In the genomic region with DNA sequence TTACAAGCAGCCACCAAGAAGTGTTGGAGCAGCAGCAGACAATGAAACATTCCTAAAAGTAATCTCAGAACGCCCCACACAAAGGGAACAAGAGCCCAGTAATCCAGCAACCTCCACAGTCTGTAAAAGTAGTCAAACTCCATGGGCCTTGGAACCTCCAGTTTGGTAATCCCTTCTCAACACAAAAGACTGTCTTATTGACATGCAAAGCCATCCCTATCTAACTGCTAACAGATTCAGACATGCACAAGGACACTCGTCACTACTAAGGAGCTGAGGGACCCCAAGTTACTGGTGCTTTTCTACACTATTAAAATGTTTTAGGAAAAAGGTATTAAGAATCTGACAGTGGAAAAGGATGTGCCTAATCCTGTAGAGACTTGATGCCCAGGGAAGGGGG, we compare ENCODE assay signal across 28 mouse cellular contexts. TPM values are rescaled to one million over a fixed set of nuclear protein-coding genes. Genes with fewer than 3 reads are reported as not detected.
DNase-seq lines count a peak whose midpoint lies in the region; ATAC-seq and TF ChIP-seq lines count a peak whose summit lies in the region.
"Had no signal": no experiment of that assay in that cellular context is flagged by ENCODE, and none has a peak within 500 bp of the region (broad histone marks: within the 10 kb centered on the region; RNA-seq: fewer than 3 reads in every experiment).

No protein-coding gene starts in this region.

- no peak overlapping the region for H3K4me2 ChIP-seq in hindbrain, embryonic 14.5 days (replicated peaks)
- H3K4me2 ChIP-seq in hindbrain, embryonic 16.5 days (ENCODE audit: low read length) = no peak overlapping the region
- no peak overlapping the region for H3K4me2 ChIP-seq in midbrain, embryonic 12.5 days (replicated peaks)
- no peak overlapping the region for H3K4me2 ChIP-seq in midbrain, postnatal 0 days (ENCODE audit: low read depth, low read length, poor library complexity, severe bottlenecking)
- H3K4me2 ChIP-seq: embryonic facial prominence, embryonic 13.5 days; limb, embryonic 15.5 days; liver, embryonic 13.5 days; neural tube, embryonic 13.5 days had no signal

- H3K27ac ChIP-seq in hindbrain, embryonic 14.5 days = no peak overlapping the region
- no peak overlapping the region for H3K27ac ChIP-seq in hindbrain, embryonic 16.5 days (ENCODE audit: low read depth, low read length)
- H3K27ac ChIP-seq in midbrain, embryonic 12.5 days (replicated peaks) = peak overlapping the region; percentile 67
- no peak overlapping the region for H3K27ac ChIP-seq in midbrain, postnatal 0 days (ENCODE audit: low read depth, low read length)
- H3K27ac ChIP-seq: embryonic facial prominence, embryonic 13.5 days; hindbrain, embryonic 10.5 days; limb, embryonic 10.5 days; limb, embryonic 15.5 days; liver, embryonic 13.5 days; neural tube, embryonic 13.5 days had no signal

- ATAC-seq in hindbrain, embryonic 14.5 days (ENCODE audit: low FRiP score) = 0 out of 2 replicates have a peak, but pooled peaks have one; percentile 48
- ATAC-seq in hindbrain, embryonic 16.5 days = no peak
- peak; percentile 91 for ATAC-seq in midbrain, embryonic 12.5 days (ENCODE audit: low FRiP score, low read depth)
- ATAC-seq in midbrain, postnatal 0 days (ENCODE audit: low FRiP score) = peak; percentile 65; the same call in 1 of the 2 replicates
- ATAC-seq: intestine, postnatal 0 days had no signal

- DNase-seq in embryo, embryonic 11 days = peak; percentile 5
- DNase-seq in embryo, embryonic 10 days (ENCODE audit: low spot score) = no peak
- DNase-seq in hindbrain, embryonic 14.5 days (ENCODE audit: low spot score) = no peak
- DNase-seq in midbrain, postnatal 0 days (ENCODE audit: low spot score) = peak; percentile 18
- no peak for DNase-seq in lung, postnatal 10 days
- no peak for DNase-seq in urinary bladder, postnatal 4 days (ENCODE audit: low spot score in 2 of 2)
- DNase-seq: adrenal gland, postnatal 14 days; cerebellum, adult 2 months; cerebellum, postnatal 14 days; gastrocnemius, postnatal 14 days; heart, postnatal 14 days; kidney, adult 9 months; kidney, postnatal 10 days; layer of hippocampus, adult 9-11 months; liver, embryonic 13.5 days; lung, adult 18-20 months; lung, postnatal 14 days; thymus, postnatal 4 days had no signal

- no peaks in the 10 kb centered on the region for H3K9me3 ChIP-seq in hindbrain, embryonic 14.5 days (ENCODE audit: control insufficient read depth, low read length)
- H3K9me3 ChIP-seq in hindbrain, embryonic 16.5 days (ENCODE audit: control insufficient read depth, low read length) = no peaks in the 10 kb centered on the region
- no peaks in the 10 kb centered on the region for H3K9me3 ChIP-seq in midbrain, embryonic 12.5 days
- no peaks in the 10 kb centered on the region for H3K9me3 ChIP-seq in midbrain, postnatal 0 days (ENCODE audit: low read length)
- H3K9me3 ChIP-seq: embryonic facial prominence, embryonic 13.5 days; G1E; hindbrain, embryonic 10.5 days; limb, embryonic 10.5 days; limb, embryonic 15.5 days; liver, embryonic 13.5 days; neural tube, embryonic 13.5 days had no signal

- H3K9ac ChIP-seq in hindbrain, embryonic 14.5 days = no peak overlapping the region
- H3K9ac ChIP-seq in hindbrain, embryonic 16.5 days (ENCODE audit: low read depth, low read length) = no peak overlapping the region
- H3K9ac ChIP-seq in midbrain, embryonic 12.5 days (replicated peaks) = no peak overlapping the region
- no peak overlapping the region for H3K9ac ChIP-seq in midbrain, postnatal 0 days (replicated peaks; ENCODE audit: low read length, poor library complexity, severe bottlenecking)
- H3K9ac ChIP-seq: embryonic facial prominence, embryonic 13.5 days; limb, embryonic 15.5 days; liver, embryonic 13.5 days; neural tube, embryonic 13.5 days had no signal

- no peaks in the 10 kb centered on the region for H3K27me3 ChIP-seq in hindbrain, embryonic 14.5 days (ENCODE audit: control insufficient read depth, insufficient read depth, low read length)
- H3K27me3 ChIP-seq in hindbrain, embryonic 16.5 days (replicated peaks; ENCODE audit: control insufficient read depth, insufficient read depth, low read length) = no peaks in the 10 kb centered on the region
- no peaks in the 10 kb centered on the region for H3K27me3 ChIP-seq in midbrain, embryonic 12.5 days
- H3K27me3 ChIP-seq in midbrain, postnatal 0 days (ENCODE audit: insufficient read depth, low read length) = no peaks in the 10 kb centered on the region
- H3K27me3 ChIP-seq: embryonic facial prominence, embryonic 13.5 days; limb, embryonic 15.5 days; liver, embryonic 13.5 days; neural tube, embryonic 13.5 days had no signal

- 42% methylated on average over 2 of the region's 2 CpGs for WGBS in hindbrain, embryonic 14.5 days
- WGBS in hindbrain, embryonic 16.5 days = 44% methylated on average over 2 of the region's 2 CpGs
- 9% methylated on average over 2 of the region's 2 CpGs for WGBS in midbrain, embryonic 12.5 days
- WGBS in midbrain, postnatal 0 days = 8% methylated on average over 2 of the region's 2 CpGs

- no peak for TF ChIP-seq CTCF in midbrain, postnatal 0 days (IDR thresholded peaks at IDR 0.05)

- H3K4me1 ChIP-seq in hindbrain, embryonic 14.5 days (replicated peaks; ENCODE audit: control insufficient read depth, insufficient read depth, low read length) = no peaks in the 10 kb centered on the region
- H3K4me1 ChIP-seq in hindbrain, embryonic 16.5 days (ENCODE audit: control insufficient read depth, insufficient read depth, low read depth, low read length) = no peaks in the 10 kb centered on the region
- peaks cover 9% of the 10 kb centered on the region; the same call in 1 of the 2 replicates for H3K4me1 ChIP-seq in midbrain, embryonic 12.5 days
- no peaks in the 10 kb centered on the region; the same call in 1 of the 2 replicates for H3K4me1 ChIP-seq in midbrain, postnatal 0 days (ENCODE audit: insufficient read depth, low read length)
- H3K4me1 ChIP-seq: embryonic facial prominence, embryonic 13.5 days; hindbrain, embryonic 10.5 days; limb, embryonic 10.5 days; limb, embryonic 15.5 days; liver, embryonic 13.5 days; neural tube, embryonic 13.5 days had no signal

- H3K4me3 ChIP-seq in hindbrain, embryonic 14.5 days (replicated peaks; ENCODE audit: low read length) = no peak overlapping the region
- H3K4me3 ChIP-seq in hindbrain, embryonic 16.5 days (ENCODE audit: low read length) = no peak overlapping the region
- no peak overlapping the region for H3K4me3 ChIP-seq in midbrain, embryonic 12.5 days
- H3K4me3 ChIP-seq in midbrain, postnatal 0 days (ENCODE audit: low read depth, low read length) = no peak overlapping the region
- H3K4me3 ChIP-seq: embryonic facial prominence, embryonic 13.5 days; hindbrain, embryonic 10.5 days; limb, embryonic 10.5 days; limb, embryonic 15.5 days; liver, embryonic 13.5 days; myocyte; neural tube, embryonic 13.5 days had no signal

- peaks cover 61% of the 10 kb centered on the region for H3K36me3 ChIP-seq in hindbrain, embryonic 14.5 days (replicated peaks; ENCODE audit: control insufficient read depth, insufficient read depth)
- H3K36me3 ChIP-seq in hindbrain, embryonic 16.5 days (ENCODE audit: control insufficient read depth, insufficient read depth, low read length) = peaks cover 8% of the 10 kb centered on the region
- H3K36me3 ChIP-seq in midbrain, embryonic 12.5 days = peaks cover 32% of the 10 kb centered on the region; the same call in 1 of the 2 replicates
- H3K36me3 ChIP-seq in midbrain, postnatal 0 days (ENCODE audit: insufficient read depth, low read length) = peaks cover 15% of the 10 kb centered on the region

RNA-seq across cellular contexts. Expression of a gene that starts 33.9 kb away (rescaled TPM):
- polyA plus RNA-seq in hindbrain, embryonic 14.5 days (2014; fragmentation: Nextera tagmentation; extraction: Ambion mirVana) = 2.4 and 2.8 TPM in 2 replicates
- polyA plus RNA-seq in hindbrain, embryonic 16.5 days (2015; fragmentation: Nextera tagmentation; extraction: Ambion mirVana) = 2.0 and 2.9 TPM in 2 replicates
- 1.9 and 2.0 TPM in 2 replicates for polyA plus RNA-seq in midbrain, embryonic 12.5 days (2016; fragmentation: Nextera tagmentation; extraction: Ambion mirVana)
- total RNA-seq in midbrain, postnatal 0 days (2014; rRNA removed) = 0.71 and 1.3 TPM in 2 replicates
- polyA plus RNA-seq in midbrain, postnatal 0 days (2015; fragmentation: Nextera tagmentation; extraction: Ambion mirVana) = 2.2 and 2.4 TPM in 2 replicates

RNA-seq across cellular contexts. Expression of a gene that starts 43.4 kb away (rescaled TPM):
- 102 and 116 TPM in 2 replicates for polyA plus RNA-seq in hindbrain, embryonic 14.5 days (2014; fragmentation: Nextera tagmentation; extraction: Ambion mirVana)
- polyA plus RNA-seq in hindbrain, embryonic 16.5 days (2015; fragmentation: Nextera tagmentation; extraction: Ambion mirVana) = 68.3 and 82.9 TPM in 2 replicates
- 72.3 and 80.5 TPM in 2 replicates for polyA plus RNA-seq in midbrain, embryonic 12.5 days (2016; fragmentation: Nextera tagmentation; extraction: Ambion mirVana)
- 198 and 249 TPM in 2 replicates for total RNA-seq in midbrain, postnatal 0 days (2014; rRNA removed)
- 66.4 and 72.1 TPM in 2 replicates for polyA plus RNA-seq in midbrain, postnatal 0 days (2015; fragmentation: Nextera tagmentation; extraction: Ambion mirVana)

Comparison
In these comparisons a context has a peak if more than half of its experiments do, and no peak if none do; other contexts are left out.
1. DNase-seq: peak in embryo, embryonic 11 days (single experiment) and midbrain, postnatal 0 days (single experiment); none in embryo, embryonic 10 days (single experiment), hindbrain, embryonic 14.5 days (single experiment), lung, postnatal 10 days (single experiment) and urinary bladder, postnatal 4 days (0 of 2).